Mouse (Mus musculus) erythroblast, embryonic 14.5 days (primary cell): ENCODE measurements at regions not wholly inside any gene's neighbourhood (a gene's known extent, or its start where the extent isn't known, plus 50 kb on each side); places are given as distances from the start of the nearest gene placed in this dataset.
"Not testable (repeated sequence)": the region's sequence is repeated elsewhere in the genome, so short reads cannot be mapped to it uniquely, and the experiment has no call there.

Source experiments
- H3K27me3 ChIP-seq: 2 replicates; pipeline ENCODE4 v1.6.1; 2012; ENCODE audit warnings: inconsistent platforms; ENCODE audit not compliant: control insufficient read depth
- H3K36me3 ChIP-seq: 2 replicates; pipeline ENCODE4 v1.6.1; 2012; ENCODE audit warnings: mild to moderate bottlenecking, inconsistent platforms; ENCODE audit not compliant: control insufficient read depth
- H3K4me1 ChIP-seq: 2 replicates; pipeline ENCODE4 v1.6.1; 2012; ENCODE audit warnings: inconsistent platforms; ENCODE audit not compliant: control insufficient read depth
- H3K4me3 ChIP-seq: replicated peaks from 2 replicates; pipeline ENCODE3; 2012; ENCODE audit warnings: moderate library complexity, mild to moderate bottlenecking, inconsistent platforms
- H3K9me3 ChIP-seq: 2 replicates; pipeline ENCODE4 v1.6.1; 2012; ENCODE audit warnings: low read length, inconsistent platforms, mixed read lengths; ENCODE audit not compliant: control insufficient read depth
- GATA1 ChIP-seq: IDR thresholded peaks from 2 replicates; pipeline ENCODE4 v1.6.1; 2012; ENCODE audit warnings: low read length, inconsistent platforms, mixed read lengths
- TAL1 ChIP-seq: IDR thresholded peaks from 3 replicates; pipeline ENCODE4 v1.6.1; 2012; ENCODE audit warnings: low read length, inconsistent platforms, mixed read lengths

DNA sequence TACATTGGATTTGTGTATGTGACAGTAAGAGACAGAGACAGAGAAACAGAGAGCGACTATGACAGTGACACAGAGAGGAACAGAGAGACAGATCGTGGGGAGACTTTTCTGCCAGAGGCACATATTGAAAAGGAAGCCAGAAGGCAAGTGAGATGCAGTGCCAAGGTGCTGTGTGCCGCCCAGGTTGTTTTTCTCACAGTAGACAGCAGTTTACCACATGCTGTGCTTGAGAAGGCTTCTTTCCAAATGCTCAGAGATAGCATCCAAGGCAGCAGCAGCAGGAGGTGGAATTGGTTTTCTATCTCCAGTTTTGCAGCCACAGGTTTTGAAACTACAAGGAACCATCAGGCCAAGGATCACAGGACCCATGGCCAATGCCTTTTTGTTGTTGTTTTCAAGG lies 466.5 kb downstream of the Lrfn5 start:
- H3K4me1 ChIP-seq = no peaks in the 10 kb centered on the region
- H3K4me3 ChIP-seq = no peak overlapping the region
- no peaks in the 10 kb centered on the region for H3K9me3 ChIP-seq
- H3K36me3 ChIP-seq = no peaks in the 10 kb centered on the region
- no peaks in the 10 kb centered on the region for H3K27me3 ChIP-seq
- no peak for TF ChIP-seq TAL1
- no peak for TF ChIP-seq GATA1

DNA sequence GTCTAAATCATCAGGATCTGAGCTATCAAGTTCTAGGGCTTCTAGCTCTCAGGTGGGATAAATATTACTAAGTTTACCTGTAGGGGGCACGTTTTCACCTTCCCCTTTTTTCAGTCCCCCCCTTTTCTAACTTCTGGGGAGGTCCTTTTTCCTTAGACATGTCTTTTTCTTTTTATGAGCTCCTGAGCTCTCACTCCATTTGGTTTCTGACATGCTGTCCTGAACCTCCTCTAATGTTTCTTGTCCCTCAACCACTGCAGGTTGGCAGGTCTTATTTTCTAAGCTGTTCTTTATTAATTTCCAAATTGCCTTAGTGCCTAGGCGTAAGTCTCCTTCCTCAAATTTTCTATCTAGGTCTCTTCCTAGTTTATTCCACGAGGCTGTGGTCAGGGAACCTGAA lies 470.9 kb downstream of the Lrfn5 start:
- H3K4me1 ChIP-seq, H3K27me3 ChIP-seq, H3K4me3 ChIP-seq, H3K9me3 ChIP-seq, H3K36me3 ChIP-seq: not testable (repeated sequence)

DNA sequence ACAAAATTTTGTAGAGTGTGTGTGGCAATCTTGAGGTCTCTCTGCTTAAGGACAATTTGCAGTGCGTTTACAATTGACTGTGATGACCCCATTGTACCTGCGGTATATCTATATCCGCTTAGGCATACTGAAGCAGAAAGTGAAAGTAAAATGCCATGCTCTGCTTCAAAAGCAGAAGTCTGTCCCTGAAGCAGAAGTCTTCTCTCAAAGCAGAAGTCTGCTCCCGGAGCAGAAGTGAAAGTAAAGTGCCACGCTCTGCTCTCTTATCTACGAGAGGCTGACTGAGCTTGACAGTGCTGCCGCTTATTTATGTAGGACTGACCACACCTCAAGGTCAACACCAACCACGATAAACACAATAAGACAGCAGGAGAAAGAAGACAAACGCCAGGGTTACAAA lies 471.3 kb downstream of the Lrfn5 start:
- TF ChIP-seq GATA1 (no peak), TAL1 (no peak)
- H3K4me1 ChIP-seq = no peaks in the 10 kb centered on the region
- H3K4me3 ChIP-seq = peak overlapping the region; percentile 20
- peaks cover 5% of the 10 kb centered on the region for H3K9me3 ChIP-seq
- H3K27me3 ChIP-seq = no peaks in the 10 kb centered on the region
- H3K36me3 ChIP-seq = no peaks in the 10 kb centered on the region

DNA sequence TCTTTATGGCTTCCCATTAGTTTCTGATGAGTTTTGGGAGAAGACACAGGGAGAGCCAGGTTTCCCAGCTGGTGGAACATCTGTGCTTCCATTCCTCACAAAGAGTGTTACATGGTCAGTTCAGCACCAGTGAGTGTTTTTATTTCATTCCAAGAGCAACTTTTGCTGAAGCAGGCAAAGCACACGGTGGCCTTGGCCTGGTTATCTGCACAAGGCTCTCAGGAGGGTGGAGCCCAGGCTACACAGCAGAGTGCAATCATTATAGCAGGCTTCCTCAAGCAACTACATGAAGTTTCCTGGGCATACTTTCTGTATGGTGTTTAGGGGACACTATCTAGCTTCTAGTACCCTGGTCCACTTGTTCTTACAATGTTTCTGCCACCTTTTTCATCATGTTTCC lies 490.4 kb downstream of the Lrfn5 start:
- Histone ChIP-seq H3K9me3 (peaks cover 7% of the 10 kb centered on the region; the same call in 1 of the 2 replicates), H3K27me3 (no peaks in the 10 kb centered on the region), H3K4me1 (no peaks in the 10 kb centered on the region), H3K36me3 (no peaks in the 10 kb centered on the region), H3K4me3 (no peak overlapping the region)
- no peak for TF ChIP-seq GATA1

DNA sequence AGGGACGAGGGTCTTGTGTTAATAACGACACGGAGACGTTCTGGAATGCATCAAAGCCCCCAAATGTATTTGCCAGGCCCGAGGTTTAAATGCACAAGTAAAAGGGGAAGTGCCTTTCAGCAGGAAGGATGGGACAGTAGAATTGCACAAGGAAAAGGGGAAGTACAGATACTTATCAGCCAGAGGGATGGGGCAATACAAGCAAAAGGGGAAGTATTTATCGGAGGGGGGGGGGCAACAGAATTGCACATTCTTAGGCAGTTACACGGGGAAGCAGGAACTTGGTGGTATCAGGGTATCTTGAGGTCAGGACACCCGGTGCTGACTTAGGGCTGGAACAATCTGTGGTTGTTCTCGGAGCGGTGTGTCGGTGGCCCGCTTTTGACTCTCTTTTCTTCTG lies 494.7 kb downstream of the Lrfn5 start:
- not testable (repeated sequence) for H3K4me3 ChIP-seq, H3K27me3 ChIP-seq, H3K9me3 ChIP-seq, H3K36me3 ChIP-seq, H3K4me1 ChIP-seq
